Mouse (Mus musculus): ENCODE measurements at regions not wholly inside any gene's neighbourhood (a gene's known extent, or its start where the extent isn't known, plus 50 kb on each side); places are given as distances from the start of the nearest gene placed in this dataset.
"Not testable (repeated sequence)": the region's sequence is repeated elsewhere in the genome, so short reads cannot be mapped to it uniquely, and the experiment has no call there.

DNA sequence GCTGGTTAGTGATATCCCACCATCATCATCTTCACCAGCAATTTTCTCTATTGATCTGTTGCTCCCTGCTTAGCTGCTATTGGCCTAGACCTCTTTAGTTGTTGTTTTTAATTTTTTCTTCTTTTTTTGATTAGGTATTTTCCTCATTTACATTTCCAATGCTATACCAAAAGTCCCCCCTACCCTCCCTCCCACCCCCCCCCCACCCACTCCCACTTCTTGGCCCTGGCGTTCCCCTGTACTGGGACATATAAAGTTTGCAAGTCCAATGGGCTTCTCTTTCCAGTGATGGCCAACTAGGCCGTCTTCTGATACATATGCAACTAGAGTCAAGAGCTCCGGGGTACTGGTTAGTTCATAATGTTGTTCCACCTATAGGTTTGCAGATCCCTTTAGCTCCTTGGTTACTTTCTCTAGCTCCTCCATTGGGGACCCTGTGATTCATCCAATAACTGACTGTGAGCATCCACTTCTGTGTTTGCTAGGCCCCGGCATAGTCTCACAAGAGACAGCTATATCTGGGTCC lies 386.7 kb upstream of the Pcdh10 start:
- H3K27me3 ChIP-seq (replicated peaks; ENCODE audit: control insufficient read depth, insufficient read depth, low read length); DNase-seq (ENCODE audit: low spot score); H3K9me3 ChIP-seq (replicated peaks; ENCODE audit: control insufficient read depth, low read length); H3K4me3 ChIP-seq (ENCODE audit: low read depth, low read length); H3K36me3 ChIP-seq (ENCODE audit: control insufficient read depth, insufficient read depth, low read length); H3K4me1 ChIP-seq (ENCODE audit: control insufficient read depth, insufficient read depth, low read length); H3K4me2 ChIP-seq (ENCODE audit: low read length); H3K9ac ChIP-seq (ENCODE audit: low read length); H3K27ac ChIP-seq (ENCODE audit: low read depth, low read length): not testable (repeated sequence)
- peak; percentile 50; the same call in 1 of the 2 replicates for ATAC-seq
- 92% methylated on average over 4 of the region's 4 CpGs for WGBS

All from forebrain, embryonic 14.5 days (tissue).